Mouse (Mus musculus) megakaryocyte, embryonic 14.5 days (primary cell): ENCODE measurements around the gene Atp9a. TPM values are rescaled to one million over a fixed set of nuclear protein-coding genes. Genes with fewer than 3 reads are reported as not detected.
"Not testable (repeated sequence)": the region's sequence is repeated elsewhere in the genome, so short reads cannot be mapped to it uniquely, and the experiment has no call there.

ENCODE experiments used
- H3K27me3 ChIP-seq: replicated peaks from 2 replicates; pipeline ENCODE3; 2012; ENCODE audit warnings: inconsistent platforms
- H3K36me3 ChIP-seq: replicated peaks from 2 replicates; pipeline ENCODE3; 2012; ENCODE audit warnings: low read length, inconsistent platforms, mixed read lengths
- H3K4me1 ChIP-seq: 2 replicates; pipeline ENCODE4 v1.6.1; 2012; ENCODE audit warnings: inconsistent platforms
- H3K4me3 ChIP-seq: replicated peaks from 2 replicates; pipeline ENCODE3; 2012; ENCODE audit warnings: moderate library complexity, mild to moderate bottlenecking, inconsistent platforms
- H3K9me3 ChIP-seq: 2 replicates; pipeline ENCODE4 v1.6.1; 2012; ENCODE audit warnings: inconsistent platforms
- FLI1 ChIP-seq: IDR thresholded peaks from 2 replicates; pipeline ENCODE4 v1.6.1; 2012; ENCODE audit warnings: low read length, inconsistent platforms, mixed read lengths
- GATA1 ChIP-seq: IDR thresholded peaks from 3 replicates; pipeline ENCODE4 v1.6.1; 2012; ENCODE audit warnings: mixed read lengths, low read length, inconsistent platforms, borderline replicate concordance
- polyA plus RNA-seq: library from polyadenylated mRNA; stranded (reverse); fragments of >175 nt; gene quantifications from 2 replicates; pipeline ENCODE4 v1.2.3, GENCODE M21; 2012; ENCODE audit warnings: low replicate concordance; ENCODE audit not compliant: insufficient read depth

Gene Atp9a
- polyA plus RNA-seq, 1 experiment, result 1.5 TPM

DNA sequence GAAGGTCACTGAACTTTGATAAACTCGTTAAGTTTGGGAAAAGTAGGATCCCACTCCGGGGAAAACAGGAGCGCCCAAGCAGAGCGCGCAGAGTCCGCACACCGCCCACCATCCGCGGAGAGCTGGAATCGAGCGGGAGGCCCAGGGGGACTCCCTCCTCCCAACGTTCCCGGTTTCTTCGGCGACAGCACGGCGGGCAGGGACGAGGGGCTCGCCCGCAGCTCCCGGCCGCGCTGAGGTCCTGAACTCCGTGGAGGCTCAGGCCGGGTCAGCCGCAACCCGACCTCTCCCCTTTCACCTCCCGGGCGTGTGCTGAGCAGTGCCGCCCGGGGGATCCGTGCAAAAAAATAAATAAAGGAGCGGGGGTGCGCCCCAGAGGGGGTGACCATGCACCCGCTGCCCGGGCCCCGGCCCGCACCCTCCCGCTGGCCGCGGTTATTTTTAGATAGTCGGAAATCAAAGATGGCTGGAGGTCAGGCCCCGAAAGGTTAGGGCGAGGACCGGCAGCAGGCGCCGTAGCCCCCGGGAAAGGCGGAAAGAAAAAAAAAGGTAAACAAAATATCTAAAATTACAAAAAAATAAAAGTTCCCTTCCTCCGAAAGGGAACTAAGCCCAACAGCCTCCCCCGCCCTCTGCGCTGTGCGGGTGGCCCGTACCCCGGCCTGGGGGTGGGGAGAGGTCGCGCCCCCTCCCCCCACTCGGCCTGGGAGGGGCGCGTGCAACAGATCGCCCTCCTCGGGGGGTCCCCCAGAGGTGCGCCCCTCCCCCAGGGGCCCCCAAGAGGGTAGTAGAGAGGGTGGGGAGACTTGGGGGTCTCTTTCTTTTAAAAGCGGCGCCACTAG lies 23.7 kb upstream of the Atp9a start:
- TF ChIP-seq GATA1 (no peak), FLI1 (no peak)
- no peaks in the 10 kb centered on the region for H3K36me3 ChIP-seq
- no peaks in the 10 kb centered on the region for H3K4me1 ChIP-seq
- H3K9me3 ChIP-seq, result no peaks in the 10 kb centered on the region
- H3K27me3 ChIP-seq, result peaks cover 95% of the 10 kb centered on the region
- H3K4me3 ChIP-seq, result no peak overlapping the region

DNA sequence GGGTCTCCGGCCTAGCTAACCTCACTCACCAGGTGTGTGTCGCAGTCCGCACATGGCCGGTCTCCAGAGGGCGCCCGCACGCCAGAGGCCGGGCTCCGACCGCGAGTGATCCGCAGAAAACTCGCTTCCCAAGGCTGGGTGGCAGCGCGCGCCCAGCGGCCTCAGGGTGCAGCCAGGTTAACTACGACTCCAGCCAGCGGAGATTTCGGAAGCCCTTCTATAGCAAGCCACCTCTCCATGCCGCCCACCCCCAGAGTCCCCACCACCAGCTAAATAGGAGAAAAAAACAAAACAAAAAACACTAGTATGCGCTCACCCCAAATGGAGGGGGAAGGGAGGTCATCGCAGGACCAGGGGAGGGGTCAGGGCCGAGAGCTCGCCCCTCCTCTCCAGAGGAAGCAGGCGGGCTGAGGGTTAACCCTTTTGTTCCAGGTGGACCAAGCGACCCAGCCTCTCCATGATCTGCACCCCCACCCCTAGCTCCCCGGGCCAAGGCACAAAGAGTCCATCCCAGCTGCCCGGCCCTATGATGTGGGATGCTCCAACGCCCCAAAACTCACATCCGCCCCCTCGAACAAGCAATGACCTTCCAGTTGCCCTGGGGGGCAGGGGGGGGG lies 23.0 kb upstream of the Atp9a start:
- TF ChIP-seq GATA1 (no peak), FLI1 (no peak)
- Histone ChIP-seq H3K4me3 (no peak overlapping the region), H3K36me3 (no peaks in the 10 kb centered on the region), H3K27me3 (peaks cover 89% of the 10 kb centered on the region), H3K4me1 (no peaks in the 10 kb centered on the region), H3K9me3 (no peaks in the 10 kb centered on the region)

DNA sequence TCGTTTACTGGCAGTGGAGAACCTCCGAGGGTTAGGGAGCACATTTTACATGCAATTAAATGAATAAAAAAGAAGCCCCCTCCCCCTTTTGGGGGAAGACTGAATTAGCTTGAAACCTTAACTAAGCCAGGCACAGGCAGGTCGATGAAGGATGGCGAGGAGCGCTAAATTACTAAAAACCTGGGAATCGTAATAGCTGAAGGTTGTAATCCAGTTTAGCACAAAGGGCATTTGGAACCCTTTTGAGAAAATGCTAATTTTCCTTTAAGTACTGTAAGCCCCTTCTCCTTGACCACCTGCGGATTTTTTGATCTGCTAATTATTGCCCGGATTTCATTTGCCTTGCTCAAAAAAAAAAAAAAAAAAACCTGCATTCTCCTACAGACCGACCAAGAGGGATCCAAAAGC lies 22.3 kb upstream of the Atp9a start:
- TF ChIP-seq FLI1, result no peak
- no peak for TF ChIP-seq GATA1
- Histone ChIP-seq H3K4me3 (no peak overlapping the region), H3K4me1 (no peaks in the 10 kb centered on the region), H3K9me3 (no peaks in the 10 kb centered on the region), H3K36me3 (no peaks in the 10 kb centered on the region), H3K27me3 (peaks cover 84% of the 10 kb centered on the region)

DNA sequence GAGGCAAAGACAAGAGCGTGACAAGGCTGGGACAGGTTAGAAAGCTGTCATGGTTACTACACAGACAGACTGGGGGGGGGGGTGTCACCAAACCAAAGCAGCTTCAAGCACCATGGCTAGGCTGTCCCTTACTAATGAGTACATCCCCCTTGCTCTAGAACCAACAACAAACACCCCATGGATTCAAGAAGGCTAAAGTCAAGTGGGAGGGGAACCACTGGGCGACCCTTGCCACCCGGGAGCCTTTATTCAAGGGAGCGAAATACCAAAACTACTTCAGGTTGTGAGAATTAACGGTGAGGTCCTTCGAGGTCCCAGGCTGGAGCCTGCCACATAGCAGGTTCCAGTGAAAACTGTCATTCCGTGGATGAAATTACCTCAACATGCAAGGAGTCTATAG lies 21.6 kb upstream of the Atp9a start:
- Histone ChIP-seq H3K36me3 (no peaks in the 10 kb centered on the region), H3K27me3 (peaks cover 78% of the 10 kb centered on the region), H3K4me3 (no peak overlapping the region), H3K9me3 (no peaks in the 10 kb centered on the region), H3K4me1 (no peaks in the 10 kb centered on the region)
- no peak for TF ChIP-seq FLI1
- TF ChIP-seq GATA1, result no peak

DNA sequence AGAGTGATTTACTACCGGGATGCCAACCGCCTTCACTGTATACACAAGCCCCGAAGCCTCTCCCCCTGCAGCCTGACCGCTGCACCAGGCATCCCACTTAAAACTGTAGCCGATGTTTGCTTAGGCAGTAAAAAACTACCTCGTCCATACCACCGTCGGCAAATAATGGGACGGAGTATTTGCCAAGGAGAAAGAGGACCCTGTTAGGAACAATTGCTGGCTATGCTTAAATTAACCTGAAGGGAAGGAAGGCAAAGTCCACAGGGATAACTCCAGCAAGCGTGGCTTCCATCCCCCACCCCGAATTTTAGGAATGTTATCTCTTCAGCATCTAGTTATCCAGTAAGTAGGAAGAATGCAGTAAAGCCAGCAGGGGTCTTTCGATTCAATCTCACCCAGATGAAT lies 20.2 kb upstream of the Atp9a start:
- H3K36me3 ChIP-seq, result no peaks in the 10 kb centered on the region
- no peaks in the 10 kb centered on the region for H3K9me3 ChIP-seq
- H3K4me1 ChIP-seq, result no peaks in the 10 kb centered on the region
- peaks cover 65% of the 10 kb centered on the region for H3K27me3 ChIP-seq
- H3K4me3 ChIP-seq, result no peak overlapping the region
- TF ChIP-seq FLI1, result no peak
- TF ChIP-seq GATA1, result no peak

DNA sequence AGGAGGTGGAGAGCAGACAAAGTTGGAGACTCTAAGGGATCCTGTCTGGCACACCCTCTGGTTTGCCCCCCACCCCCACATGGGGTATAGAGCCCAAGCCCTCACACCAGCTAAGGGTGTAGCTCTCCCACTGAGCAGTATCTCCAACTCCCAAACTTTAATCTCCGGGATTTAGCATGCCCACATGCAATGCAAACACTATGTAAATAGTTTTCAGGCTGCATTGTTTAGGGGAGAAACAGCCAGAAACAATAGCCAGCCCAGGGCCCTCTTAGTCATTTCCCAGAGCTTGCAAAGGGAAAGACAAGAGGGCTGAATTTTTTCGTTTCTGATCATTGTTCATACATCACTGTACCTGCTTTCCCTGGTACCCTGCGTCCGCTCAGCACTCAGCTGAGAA lies 19.7 kb upstream of the Atp9a start:
- Histone ChIP-seq H3K4me1 (no peaks in the 10 kb centered on the region), H3K36me3 (no peaks in the 10 kb centered on the region), H3K9me3 (no peaks in the 10 kb centered on the region), H3K4me3 (no peak overlapping the region), H3K27me3 (peaks cover 60% of the 10 kb centered on the region)
- TF ChIP-seq GATA1, result no peak
- no peak for TF ChIP-seq FLI1

DNA sequence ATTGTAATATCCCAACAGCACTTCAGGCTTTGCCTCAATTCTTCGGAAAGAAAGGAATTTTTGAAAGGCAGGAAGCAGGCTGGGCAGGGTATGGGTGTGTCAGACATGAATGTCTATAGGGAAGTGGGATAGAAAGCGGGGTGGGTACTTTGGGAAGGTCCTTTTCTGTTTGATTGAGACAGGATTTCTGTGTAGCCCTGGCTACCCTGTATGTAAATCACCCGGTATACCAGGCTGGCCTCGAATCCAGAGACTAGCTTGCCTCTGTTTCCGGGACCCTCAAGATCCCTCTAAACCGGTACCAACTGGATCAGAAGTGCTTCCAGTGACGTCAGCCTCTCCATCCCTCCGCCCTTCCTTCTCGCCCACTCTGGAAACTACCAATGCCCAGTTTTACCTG lies 18.9 kb upstream of the Atp9a start:
- Histone ChIP-seq H3K9me3 (no peaks in the 10 kb centered on the region), H3K4me1 (no peaks in the 10 kb centered on the region)

DNA sequence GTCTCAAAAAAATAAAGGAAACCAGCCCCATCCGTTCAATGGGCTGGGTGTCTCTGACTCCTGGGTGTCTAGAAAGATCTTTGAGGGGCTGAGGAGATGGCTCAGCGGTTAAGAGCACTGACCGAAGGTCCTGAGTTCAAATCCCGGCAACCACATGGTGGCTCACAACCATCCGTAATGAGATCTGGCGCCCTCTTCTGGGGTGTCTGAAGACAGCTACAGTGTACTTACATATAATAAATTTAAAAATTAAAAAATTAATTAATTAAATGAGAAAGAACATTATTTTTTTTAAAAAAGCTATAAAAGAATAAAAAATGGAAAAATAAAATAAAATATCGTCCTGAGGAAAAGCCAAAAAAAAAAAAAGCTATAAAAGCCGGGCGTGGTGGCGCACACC lies 2.2 kb upstream of the Atp9a start:
- H3K27me3 ChIP-seq, result peaks cover 41% of the 10 kb centered on the region
- peaks cover 25% of the 10 kb centered on the region for H3K9me3 ChIP-seq
- peaks cover 15% of the 10 kb centered on the region for H3K4me1 ChIP-seq
- H3K36me3 ChIP-seq, H3K4me3 ChIP-seq: not testable (repeated sequence)

More for the DNA sequence above, 18.9 kb upstream of the Atp9a start:
- TF ChIP-seq FLI1, result no peak
- TF ChIP-seq GATA1, result no peak
- no peaks in the 10 kb centered on the region for H3K36me3 ChIP-seq
- H3K27me3 ChIP-seq, result peaks cover 54% of the 10 kb centered on the region
- H3K4me3 ChIP-seq, result no peak overlapping the region

DNA sequence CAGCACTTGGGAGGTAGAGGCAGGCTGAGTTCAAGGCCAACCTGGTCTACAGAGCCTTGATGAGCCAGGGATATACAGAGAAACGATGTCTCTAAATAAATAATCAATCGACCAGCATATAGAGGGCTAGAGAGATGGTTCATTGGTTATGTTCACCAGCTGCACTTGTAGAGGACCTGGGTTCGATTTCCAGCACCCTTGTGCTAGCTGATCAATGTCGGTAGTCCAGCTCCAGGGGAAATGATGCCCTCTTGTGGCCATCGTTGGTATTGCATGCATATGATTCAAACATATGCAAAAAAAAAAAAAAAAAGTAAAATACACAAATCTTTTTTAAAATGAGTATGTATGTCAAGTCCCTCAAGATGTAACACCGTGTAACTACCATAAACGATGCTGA lies 440 bp upstream of the Atp9a start:
- no peaks in the 10 kb centered on the region for H3K36me3 ChIP-seq
- TF ChIP-seq FLI1 (no peak), GATA1 (no peak)
- H3K4me3 ChIP-seq, result no peak overlapping the region
- peaks cover 47% of the 10 kb centered on the region for H3K27me3 ChIP-seq
- H3K9me3 ChIP-seq, result peaks cover 38% of the 10 kb centered on the region
- peaks cover 15% of the 10 kb centered on the region for H3K4me1 ChIP-seq

DNA sequence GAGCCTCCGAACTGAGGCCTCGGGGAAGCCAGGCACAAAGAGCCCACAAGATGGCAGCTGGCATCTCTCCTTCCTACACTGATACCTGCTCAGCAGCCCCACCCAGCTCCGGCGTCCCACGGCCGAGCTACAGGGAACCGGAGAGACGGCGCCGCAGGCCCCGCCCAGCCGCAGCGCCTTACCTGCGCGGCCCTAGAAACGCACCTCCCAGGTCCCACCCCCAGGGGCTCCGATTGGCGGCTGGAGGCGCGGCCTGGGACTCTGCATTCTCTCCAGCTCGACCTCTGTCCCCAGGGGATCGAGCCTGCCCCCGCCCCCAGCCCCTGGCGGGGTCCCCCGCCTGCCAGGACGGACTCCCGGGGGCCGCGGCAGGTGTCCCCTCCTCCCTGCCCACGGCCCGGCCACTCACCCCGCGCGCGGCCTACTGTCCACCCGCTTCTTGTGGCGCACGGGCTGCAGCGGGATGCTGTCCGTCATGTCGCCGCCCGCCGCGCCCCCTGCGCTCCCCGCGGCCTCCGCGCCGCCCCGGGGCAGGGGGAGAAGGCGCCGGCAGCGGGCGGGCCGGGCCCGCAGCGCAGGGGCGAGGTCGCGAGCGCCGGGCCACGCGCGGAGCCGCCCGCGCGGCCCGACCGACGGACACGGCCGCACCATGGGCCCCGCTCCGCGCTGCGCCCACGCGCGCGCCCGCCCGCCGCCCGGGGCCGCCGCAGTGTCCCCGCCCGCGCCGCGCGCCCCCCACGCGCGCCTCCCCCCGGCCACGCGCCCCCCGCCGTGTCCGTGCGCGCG lies 743 bp downstream of the Atp9a start:
- H3K9me3 ChIP-seq, result peaks cover 38% of the 10 kb centered on the region
- H3K36me3 ChIP-seq, result no peaks in the 10 kb centered on the region
- H3K4me1 ChIP-seq, result peaks cover 15% of the 10 kb centered on the region
- H3K4me3 ChIP-seq, result peak overlapping the region; percentile 83
- H3K27me3 ChIP-seq, result peaks cover 47% of the 10 kb centered on the region
- no peak for TF ChIP-seq GATA1
- no peak for TF ChIP-seq FLI1
